Mouse (Mus musculus): ENCODE results near the gene Ubox5. TPM values are rescaled to one million over a fixed set of nuclear protein-coding genes. Genes with fewer than 3 reads are reported as not detected.

The Ubox5 gene
- total RNA-seq, 2 experiments from 2014 or later = 9.3 to 11.2 TPM

GRCm38 (mm10) chr2:130634006-130634738 is 4.3 kb upstream of the Ubox5 start:
- DNase-seq (ENCODE audit: low spot score in 2 of 2) = no peak

GRCm38 (mm10) chr2:130632887-130633675 is 3.2 kb upstream of the Ubox5 start:
- no peak for DNase-seq (ENCODE audit: low spot score in 2 of 2)

- peak in 1 of 2 experiments; percentile 52 for DNase-seq (ENCODE audit: low spot score in 2 of 2)
Observed at GRCm38 (mm10) chr2:130632416-130632815, 2.6 kb upstream of the Ubox5 start.

GRCm38 (mm10) chr2:130629080-130629838 is 579 bp downstream of the Ubox5 start:
- no peak for DNase-seq (ENCODE audit: low spot score in 2 of 2)

- DNase-seq (ENCODE audit: low spot score in 2 of 2) = no peak
Observed at GRCm38 (mm10) chr2:130628424-130628823, 1.4 kb downstream of the Ubox5 start.

GRCm38 (mm10) chr2:130618972-130619371 is 10.9 kb downstream of the Ubox5 start:
- DNase-seq (ENCODE audit: low spot score in 2 of 2) = no peak

- DNase-seq (ENCODE audit: low spot score in 2 of 2) = no peak
Observed at GRCm38 (mm10) chr2:130613091-130613490, 16.7 kb downstream of the Ubox5 start.

GRCm38 (mm10) chr2:130602195-130602594 is 27.6 kb downstream of the Ubox5 start:
- no peak for DNase-seq (ENCODE audit: low spot score in 2 of 2)

- DNase-seq (ENCODE audit: low spot score in 2 of 2) = no peak
Observed at GRCm38 (mm10) chr2:130598399-130598798, 31.4 kb downstream of the Ubox5 start.

GRCm38 (mm10) chr2:130597601-130598010 is 32.2 kb downstream of the Ubox5 start:
- DNase-seq (ENCODE audit: low spot score in 2 of 2) = peak in 1 of 2 experiments; percentile 73

- DNase-seq (ENCODE audit: low spot score in 2 of 2) = no peak
Observed at GRCm38 (mm10) chr2:130595596-130595995, 34.2 kb downstream of the Ubox5 start.

GRCm38 (mm10) chr2:130591016-130591415 is 38.8 kb downstream of the Ubox5 start:
- DNase-seq (ENCODE audit: low spot score in 2 of 2) = no peak

GRCm38 (mm10) chr2:130589761-130590160 is 40.1 kb downstream of the Ubox5 start:
- no peak for DNase-seq (ENCODE audit: low spot score in 2 of 2)

- no peak for DNase-seq (ENCODE audit: low spot score in 2 of 2)
Observed at GRCm38 (mm10) chr2:130589157-130589556, 40.7 kb downstream of the Ubox5 start.

- DNase-seq (ENCODE audit: low spot score in 2 of 2) = no peak
Observed at GRCm38 (mm10) chr2:130588373-130588772, 41.5 kb downstream of the Ubox5 start.

- peak in 1 of 2 experiments; percentile 37 for DNase-seq (ENCODE audit: low spot score in 2 of 2)
Observed at GRCm38 (mm10) chr2:130586016-130586415, 43.8 kb downstream of the Ubox5 start.

GRCm38 (mm10) chr2:130583902-130584560 is 45.8 kb downstream of the Ubox5 start:
- DNase-seq (ENCODE audit: low spot score in 2 of 2) = no peak

- no peak for DNase-seq (ENCODE audit: low spot score in 2 of 2)
Observed at GRCm38 (mm10) chr2:130582552-130582951, 47.3 kb downstream of the Ubox5 start, which contains the start of gene Avp. Avp (minus strand) TSS chr2:130582554.

- no peak for DNase-seq (ENCODE audit: low spot score in 2 of 2)
Observed at GRCm38 (mm10) chr2:130581201-130581600, 48.6 kb downstream of the Ubox5 start.

GRCm38 (mm10) chr2:130579791-130580190 is 50.0 kb downstream of the Ubox5 start:
- DNase-seq (ENCODE audit: low spot score in 2 of 2) = no peak

- peak; percentile 69 to 81 for DNase-seq (ENCODE audit: low spot score in 2 of 2)
Observed at GRCm38 (mm10) chr2:130578148-130578547, 51.7 kb downstream of the Ubox5 start.
